Mouse (Mus musculus): ENCODE measurements at regions not wholly inside any gene's neighbourhood (a gene's known extent, or its start where the extent isn't known, plus 50 kb on each side); places are given as distances from the start of the nearest gene placed in this dataset.

GRCm38 (mm10) chr4:106020338-106020737, 230.7 kb downstream of the Gm12728 start:
- in situ Hi-C loops (cut with MboI; ENCODE audit: low sequenced_read_pairs in 2 of 2, unreplicated experiment in 2 of 2) = no loop called here
- Histone ChIP-seq H3K9ac (ENCODE audit: insufficient read depth, low read depth, low read length, poor library complexity, severe bottlenecking) (no peak overlapping the region), H3K4me3 (ENCODE audit: insufficient read depth in 1 of 2, low read depth in 1 of 2, low read length in 2 of 2, poor library complexity in 1 of 2, severe bottlenecking in 1 of 2) (no peak overlapping the region), H3K4me1 (ENCODE audit: control insufficient read depth in 2 of 2, insufficient read depth in 2 of 2, low read length in 2 of 2, poor library complexity in 1 of 2) (no peaks in the 10 kb centered on the region), H3K36me3 (ENCODE audit: control insufficient read depth, insufficient read depth, low read length, poor library complexity, severe bottlenecking) (no peaks in the 10 kb centered on the region), H3K27ac (ENCODE audit: insufficient read depth, low read depth, low read length, poor library complexity, severe bottlenecking) (no peak overlapping the region), H3K9me3 (ENCODE audit: control insufficient read depth, insufficient read depth, low read depth, low read length) (no peaks in the 10 kb centered on the region)
- DNase-seq (ENCODE audit: low read depth, low spot score) = no peak
- TF ChIP-seq CHD2 (IDR thresholded peaks at IDR 0.05; ENCODE audit: low read depth, low read length) (no peak), ZNF384 (IDR thresholded peaks at IDR 0.05; ENCODE audit: low read depth, low read length) (no peak), HCFC1 (IDR thresholded peaks at IDR 0.05; ENCODE audit: borderline replicate concordance, insufficient read depth, low read length) (no peak), MAFK (IDR thresholded peaks at IDR 0.05; ENCODE audit: insufficient read depth, low read depth, low read length) (no peak), ZC3H11A (IDR thresholded peaks at IDR 0.05; ENCODE audit: borderline replicate concordance, low read depth, low read length) (no peak)

GRCm38 (mm10) chr4:106024591-106024990, 234.9 kb downstream of the Gm12728 start:
- no peak for DNase-seq (ENCODE audit: low read depth, low spot score)
- H3K4me1 ChIP-seq (ENCODE audit: control insufficient read depth in 2 of 2, insufficient read depth in 2 of 2, low read length in 2 of 2, poor library complexity in 1 of 2) = no peaks in the 10 kb centered on the region
- in situ Hi-C loops (cut with MboI; ENCODE audit: low sequenced_read_pairs in 2 of 2, unreplicated experiment in 2 of 2) = no loop called here

GRCm38 (mm10) chr4:106025966-106026637, 236.4 kb downstream of the Gm12728 start:
- no peaks in the 10 kb centered on the region for H3K9me3 ChIP-seq (ENCODE audit: control insufficient read depth, insufficient read depth, low read depth, low read length)
- TF ChIP-seq HCFC1 (IDR thresholded peaks at IDR 0.05; ENCODE audit: borderline replicate concordance, insufficient read depth, low read length) (no peak), ZNF384 (IDR thresholded peaks at IDR 0.05; ENCODE audit: low read depth, low read length) (no peak), CHD2 (IDR thresholded peaks at IDR 0.05; ENCODE audit: low read depth, low read length) (no peak), MAFK (IDR thresholded peaks at IDR 0.05; ENCODE audit: insufficient read depth, low read depth, low read length) (no peak), ZC3H11A (IDR thresholded peaks at IDR 0.05; ENCODE audit: borderline replicate concordance, low read depth, low read length) (no peak)
- DNase-seq (ENCODE audit: low read depth, low spot score) = no peak
- no peak overlapping the region for H3K27ac ChIP-seq (ENCODE audit: insufficient read depth, low read depth, low read length, poor library complexity, severe bottlenecking)
- H3K4me3 ChIP-seq (ENCODE audit: insufficient read depth in 1 of 2, low read depth in 1 of 2, low read length in 2 of 2, poor library complexity in 1 of 2, severe bottlenecking in 1 of 2) = no peak overlapping the region
- H3K36me3 ChIP-seq (ENCODE audit: control insufficient read depth, insufficient read depth, low read length, poor library complexity, severe bottlenecking) = no peaks in the 10 kb centered on the region
- no peak overlapping the region for H3K9ac ChIP-seq (ENCODE audit: insufficient read depth, low read depth, low read length, poor library complexity, severe bottlenecking)
- H3K4me1 ChIP-seq (ENCODE audit: control insufficient read depth in 2 of 2, insufficient read depth in 2 of 2, low read length in 2 of 2, poor library complexity in 1 of 2) = no peaks in the 10 kb centered on the region
- in situ Hi-C loops (cut with MboI; ENCODE audit: low sequenced_read_pairs in 2 of 2, unreplicated experiment in 2 of 2) = no loop called here

More at GRCm38 (mm10) chr4:106024591-106024990, 234.9 kb downstream of the Gm12728 start:
- Histone ChIP-seq H3K4me3 (ENCODE audit: insufficient read depth in 1 of 2, low read depth in 1 of 2, low read length in 2 of 2, poor library complexity in 1 of 2, severe bottlenecking in 1 of 2) (no peak overlapping the region), H3K36me3 (ENCODE audit: control insufficient read depth, insufficient read depth, low read length, poor library complexity, severe bottlenecking) (no peaks in the 10 kb centered on the region), H3K27ac (ENCODE audit: insufficient read depth, low read depth, low read length, poor library complexity, severe bottlenecking) (no peak overlapping the region), H3K9me3 (ENCODE audit: control insufficient read depth, insufficient read depth, low read depth, low read length) (no peaks in the 10 kb centered on the region), H3K9ac (ENCODE audit: insufficient read depth, low read depth, low read length, poor library complexity, severe bottlenecking) (no peak overlapping the region)
- no peak for TF ChIP-seq CHD2 (IDR thresholded peaks at IDR 0.05; ENCODE audit: low read depth, low read length)
- TF ChIP-seq ZC3H11A (IDR thresholded peaks at IDR 0.05; ENCODE audit: borderline replicate concordance, low read depth, low read length) = no peak
- TF ChIP-seq ZNF384 (IDR thresholded peaks at IDR 0.05; ENCODE audit: low read depth, low read length) = no peak
- no peak for TF ChIP-seq HCFC1 (IDR thresholded peaks at IDR 0.05; ENCODE audit: borderline replicate concordance, insufficient read depth, low read length)
- no peak for TF ChIP-seq MAFK (IDR thresholded peaks at IDR 0.05; ENCODE audit: insufficient read depth, low read depth, low read length)

- no peaks in the 10 kb centered on the region for H3K4me1 ChIP-seq (ENCODE audit: control insufficient read depth in 2 of 2, insufficient read depth in 2 of 2, low read length in 2 of 2, poor library complexity in 1 of 2)
- no peak for DNase-seq (ENCODE audit: low read depth, low spot score)
- no peak overlapping the region for H3K9ac ChIP-seq (ENCODE audit: insufficient read depth, low read depth, low read length, poor library complexity, severe bottlenecking)
- H3K27ac ChIP-seq (ENCODE audit: insufficient read depth, low read depth, low read length, poor library complexity, severe bottlenecking) = no peak overlapping the region
- no peaks in the 10 kb centered on the region for H3K9me3 ChIP-seq (ENCODE audit: control insufficient read depth, insufficient read depth, low read depth, low read length)
- H3K4me3 ChIP-seq (ENCODE audit: insufficient read depth in 1 of 2, low read depth in 1 of 2, low read length in 2 of 2, poor library complexity in 1 of 2, severe bottlenecking in 1 of 2) = no peak overlapping the region
- no peak for TF ChIP-seq ZNF384 (IDR thresholded peaks at IDR 0.05; ENCODE audit: low read depth, low read length)
- in situ Hi-C loops (cut with MboI; ENCODE audit: low sequenced_read_pairs in 2 of 2, unreplicated experiment in 2 of 2) = no loop called here
- H3K36me3 ChIP-seq (ENCODE audit: control insufficient read depth, insufficient read depth, low read length, poor library complexity, severe bottlenecking) = no peaks in the 10 kb centered on the region
Measured at GRCm38 (mm10) chr4:106040376-106040775, 250.7 kb downstream of the Gm12728 start.

GRCm38 (mm10) chr4:106042456-106042855, 252.8 kb downstream of the Gm12728 start:
- Histone ChIP-seq H3K27ac (ENCODE audit: insufficient read depth, low read depth, low read length, poor library complexity, severe bottlenecking) (no peak overlapping the region), H3K9ac (ENCODE audit: insufficient read depth, low read depth, low read length, poor library complexity, severe bottlenecking) (no peak overlapping the region), H3K9me3 (ENCODE audit: control insufficient read depth, insufficient read depth, low read depth, low read length) (no peaks in the 10 kb centered on the region), H3K4me1 (ENCODE audit: control insufficient read depth in 2 of 2, insufficient read depth in 2 of 2, low read length in 2 of 2, poor library complexity in 1 of 2) (no peaks in the 10 kb centered on the region), H3K36me3 (ENCODE audit: control insufficient read depth, insufficient read depth, low read length, poor library complexity, severe bottlenecking) (no peaks in the 10 kb centered on the region), H3K4me3 (ENCODE audit: insufficient read depth in 1 of 2, low read depth in 1 of 2, low read length in 2 of 2, poor library complexity in 1 of 2, severe bottlenecking in 1 of 2) (no peak overlapping the region)
- in situ Hi-C loops (cut with MboI; ENCODE audit: low sequenced_read_pairs in 2 of 2, unreplicated experiment in 2 of 2) = no loop called here
- TF ChIP-seq ZNF384 (IDR thresholded peaks at IDR 0.05; ENCODE audit: low read depth, low read length) (no peak), MAFK (IDR thresholded peaks at IDR 0.05; ENCODE audit: insufficient read depth, low read depth, low read length) (no peak), HCFC1 (IDR thresholded peaks at IDR 0.05; ENCODE audit: borderline replicate concordance, insufficient read depth, low read length) (no peak), ZC3H11A (IDR thresholded peaks at IDR 0.05; ENCODE audit: borderline replicate concordance, low read depth, low read length) (no peak), CHD2 (IDR thresholded peaks at IDR 0.05; ENCODE audit: low read depth, low read length) (no peak)
- peak; percentile 12 for DNase-seq (ENCODE audit: low read depth, low spot score)
